Mouse (Mus musculus): Measurements from ENCODE around the gene Eif2d.
A peak's percentile ranks its signal among the peaks of the same experiment; 100 is the strongest.

DNA sequence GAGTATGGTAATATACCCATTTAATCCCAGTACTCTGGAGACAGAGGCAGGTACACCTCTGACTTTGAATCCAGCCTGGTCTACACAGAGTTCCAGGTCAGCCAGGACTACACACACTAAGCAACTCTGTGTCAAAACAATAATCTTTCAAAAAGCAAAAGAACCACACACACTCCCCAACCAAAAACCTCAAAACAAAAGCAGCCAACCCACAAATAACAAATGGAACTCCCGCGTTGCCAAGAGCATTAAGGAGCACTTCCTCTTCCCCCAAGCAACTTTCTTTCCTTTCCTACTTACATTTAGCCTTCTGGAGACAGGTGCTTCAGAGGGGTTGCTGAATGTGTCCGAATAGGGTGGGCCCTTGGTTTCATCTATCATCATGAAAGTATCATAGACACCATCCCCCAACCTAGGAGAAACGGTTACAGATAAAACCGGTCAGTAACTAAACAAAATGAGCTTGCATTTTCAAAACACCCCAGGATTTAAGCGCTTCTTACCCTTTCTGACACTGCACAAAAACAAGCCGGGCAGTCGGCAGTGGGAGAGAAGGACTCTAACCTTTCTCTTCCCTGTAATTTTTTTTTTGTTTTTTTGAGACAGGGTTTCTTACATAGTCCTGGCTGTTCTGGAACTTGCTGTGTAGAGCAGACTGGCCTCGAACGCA, 16.9 kb upstream of the Eif2d start:
- TF ChIP-seq CTCF (IDR thresholded peaks at IDR 0.05; ENCODE audit: low read depth): no peak
- TF ChIP-seq EP300 (IDR thresholded peaks at IDR 0.05; ENCODE audit: low read depth): peak; percentile 45; the same call in 1 of the 2 replicates

All from liver, embryonic 14.5 days (tissue).